Mouse (Mus musculus) MEL (cell line): ENCODE measurements around the gene Sass6. TPM values are rescaled to one million over a fixed set of nuclear protein-coding genes. Genes with fewer than 3 reads are reported as not detected.

Experiments used
- DNase-seq: peaks from one replicate; pipeline ENCODE4 v3.0.0; 2011; ENCODE audit warnings: low read depth, low spot score
- H3K27ac ChIP-seq: 2 replicates; pipeline ENCODE4 v1.5.1; 2012; ENCODE audit warnings: low read depth, mild to moderate bottlenecking, control low read depth, low read length, moderate library complexity; ENCODE audit not compliant: control insufficient read depth
- H3K27me3 ChIP-seq, 2 experiments: fragments of 150-350 bp in 1 of 2; sonication (generic) in 1 of 2; 2 replicates each; pipeline ENCODE4 v1.6.1; 2012; ENCODE audit warnings: low read length in 2 of 2, mild to moderate bottlenecking in 2 of 2, improper control_type of control experiment in 1 of 2, moderate library complexity in 1 of 2; ENCODE audit not compliant: insufficient read depth in 2 of 2, control insufficient read depth in 1 of 2
- H3K36me3 ChIP-seq, 2 experiments: 2 replicates each; pipeline ENCODE4 v1.6.1; 2012 to 2014; ENCODE audit warnings: low read length in 2 of 2, improper control_type of control experiment in 1 of 2, inconsistent platforms in 1 of 2, mild to moderate bottlenecking in 1 of 2; ENCODE audit not compliant: insufficient read depth in 2 of 2, control insufficient read depth in 1 of 2
- H3K4me1 ChIP-seq, 2 experiments: fragments of 150-350 bp in 1 of 2; sonication (generic) in 1 of 2; 2 replicates each; pipeline ENCODE4 v1.6.1; 2012; ENCODE audit warnings: low read length in 2 of 2, improper control_type of control experiment in 1 of 2, mild to moderate bottlenecking in 1 of 2; ENCODE audit not compliant: insufficient read depth in 2 of 2, control insufficient read depth in 1 of 2
- H3K4me3 ChIP-seq, 2 experiments: fragments of 150-350 bp in 1 of 2; sonication (generic) in 1 of 2; 2 replicates each; pipeline ENCODE4 v1.5.1; 2012; ENCODE audit warnings: low read depth in 2 of 2, low read length in 2 of 2, mild to moderate bottlenecking in 2 of 2, moderate library complexity in 2 of 2, control low read depth in 1 of 2, improper control_type of control experiment in 1 of 2; ENCODE audit not compliant: control insufficient read depth in 1 of 2, insufficient read depth in 1 of 2
- H3K79me2 ChIP-seq: 2 replicates; pipeline ENCODE4 v1.6.1; 2012; ENCODE audit warnings: mild to moderate bottlenecking, low read length, moderate library complexity; ENCODE audit not compliant: control insufficient read depth, poor library complexity, insufficient read depth
- H3K9ac ChIP-seq: 2 replicates; pipeline ENCODE4 v1.6.1; 2012; ENCODE audit warnings: low read depth, mild to moderate bottlenecking, control low read depth, low read length, moderate library complexity; ENCODE audit not compliant: control insufficient read depth, poor library complexity, severe bottlenecking
- H3K9me3 ChIP-seq: fragments of 150-350 bp; sonication (generic); replicated peaks from 2 replicates; pipeline ENCODE4 v1.6.1; 2012; ENCODE audit warnings: mild to moderate bottlenecking, low read length, improper control_type of control experiment, moderate library complexity; ENCODE audit not compliant: insufficient read depth
- EP300 ChIP-seq, 2 experiments: IDR thresholded peaks; 2 replicates each; pipeline ENCODE4 v1.6.1; 2011; ENCODE audit warnings: improper control_type of control experiment in 2 of 2, low read length in 2 of 2, low read depth in 1 of 2, mild to moderate bottlenecking in 1 of 2
- ETS1 ChIP-seq: IDR thresholded peaks from 2 replicates; pipeline ENCODE4 v1.6.1; 2012; ENCODE audit warnings: low read depth, mild to moderate bottlenecking, inconsistent platforms, low read length, improper control_type of control experiment, moderate library complexity
- JUND ChIP-seq: IDR thresholded peaks from 2 replicates; pipeline ENCODE4 v1.6.1; 2011; ENCODE audit warnings: low read depth, mild to moderate bottlenecking, improper control_type of control experiment, low read length
- KAT2A ChIP-seq: conservative IDR thresholded peaks from 2 replicates; pipeline ENCODE4 v1.6.1; 2012; ENCODE audit warnings: low read depth, low read length, improper control_type of control experiment, inconsistent platforms
- MAFK ChIP-seq: IDR thresholded peaks from 2 replicates; pipeline ENCODE4 v1.6.1; 2011; ENCODE audit warnings: low read depth, mild to moderate bottlenecking, low read length, improper control_type of control experiment, borderline replicate concordance
- MAZ ChIP-seq: IDR thresholded peaks from 2 replicates; pipeline ENCODE4 v1.6.1; 2012; ENCODE audit warnings: low read depth, mild to moderate bottlenecking, inconsistent platforms, low read length, improper control_type of control experiment
- MEF2A ChIP-seq: IDR thresholded peaks from 2 replicates; pipeline ENCODE4 v1.6.1; 2014; ENCODE audit warnings: low read depth, mild to moderate bottlenecking, inconsistent platforms, low read length, improper control_type of control experiment; ENCODE audit not compliant: poor library complexity, insufficient replicate concordance, severe bottlenecking; ENCODE audit errors: extremely low read depth
- MXI1 ChIP-seq: IDR thresholded peaks from 2 replicates; pipeline ENCODE4 v1.6.1; 2011; ENCODE audit warnings: mild to moderate bottlenecking, low read depth, low read length, improper control_type of control experiment
- NELFE ChIP-seq: IDR thresholded peaks from 2 replicates; pipeline ENCODE4 v1.6.1; 2011; ENCODE audit warnings: low read depth, low read length, improper control_type of control experiment
- POLR2A ChIP-seq, 2 experiments: IDR thresholded peaks; 2 replicates each; pipeline ENCODE4 v1.6.1; 2011 to 2012; ENCODE audit warnings: low read length in 2 of 2, mild to moderate bottlenecking in 2 of 2, control low read depth in 1 of 2, improper control_type of control experiment in 1 of 2, low read depth in 1 of 2, moderate library complexity in 1 of 2; ENCODE audit not compliant: control insufficient read depth in 1 of 2, insufficient read depth in 1 of 2, poor library complexity in 1 of 2
- RAD21 ChIP-seq: IDR thresholded peaks from 2 replicates; pipeline ENCODE4 v1.6.1; 2011; ENCODE audit warnings: mild to moderate bottlenecking, low read depth, low read length, improper control_type of control experiment
- RCOR1 ChIP-seq: IDR thresholded peaks from 2 replicates; pipeline ENCODE4 v1.6.1; 2012; ENCODE audit warnings: low read depth, mild to moderate bottlenecking, inconsistent platforms, low read length, improper control_type of control experiment
- SMC3 ChIP-seq: IDR thresholded peaks from 2 replicates; pipeline ENCODE4 v1.6.1; 2011; ENCODE audit warnings: low read depth, low read length, improper control_type of control experiment
- TAL1 ChIP-seq: IDR thresholded peaks from 2 replicates; pipeline ENCODE4 v1.6.1; 2012; ENCODE audit warnings: mild to moderate bottlenecking, inconsistent platforms, low read length, moderate library complexity, mixed read lengths
- TBP ChIP-seq: IDR thresholded peaks from 2 replicates; pipeline ENCODE4 v1.8.0; 2011; ENCODE audit warnings: low read depth, low read length, improper control_type of control experiment
- TCF12 ChIP-seq: IDR thresholded peaks from 2 replicates; pipeline ENCODE4 v1.6.1; 2014; ENCODE audit warnings: low read depth, mild to moderate bottlenecking, inconsistent platforms, low read length, improper control_type of control experiment, moderate library complexity
- ZC3H11A ChIP-seq: IDR thresholded peaks from 2 replicates; pipeline ENCODE4 v1.6.1; 2012; ENCODE audit warnings: low read depth, mild to moderate bottlenecking, inconsistent platforms, low read length, improper control_type of control experiment
- ZKSCAN1 ChIP-seq: IDR thresholded peaks from 2 replicates; pipeline ENCODE4 v1.6.1; 2012; ENCODE audit warnings: low read depth, mild to moderate bottlenecking, inconsistent platforms, low read length, improper control_type of control experiment, moderate library complexity
- ZMIZ1 ChIP-seq: IDR thresholded peaks from 2 replicates; pipeline ENCODE4 v1.6.1; 2012; ENCODE audit warnings: low read depth, mild to moderate bottlenecking, inconsistent platforms, low read length, improper control_type of control experiment, moderate library complexity
- polyA plus RNA-seq, 2 experiments: library from polyadenylated mRNA; stranded (reverse) in 1 of 2; unstranded in 1 of 2; fragments of >175 nt in 1 of 2; fragments of >200 nt in 1 of 2; gene quantifications; 2 replicates each; pipeline versions ENCODE4 v1.2.1 to v1.2.4; 2012; ENCODE audit warnings: low replicate concordance in 2 of 2, low read depth in 1 of 2; ENCODE audit not compliant: insufficient read length in 2 of 2, insufficient read depth in 1 of 2, missing spikeins in 1 of 2
- total RNA-seq: library from RNA; depleted of rRNA; stranded (reverse); fragments of 300-350 nt; gene quantifications from 2 replicates; pipeline ENCODE4 v1.2.3, GENCODE M21; 2012

Gene Sass6
- total and polyA plus RNA-seq, 3 experiments, result 8.5 to 15.4 TPM; not detected in 1

- TF ChIP-seq TBP (no peak), JUND (no peak), POLR2A (IDR thresholded peaks at IDR 0.05; ENCODE audit: control insufficient read depth in 1 of 2, insufficient read depth in 1 of 2, low read depth in 1 of 2, low read length in 2 of 2, poor library complexity in 1 of 2) (no peak), RCOR1 (no peak), ZKSCAN1 (no peak), EP300 (IDR thresholded peaks at IDR 0.05; ENCODE audit: low read depth in 1 of 2, low read length in 2 of 2) (no peak), TCF12 (no peak), MAFK (no peak), MAZ (no peak), SMC3 (no peak), MXI1 (no peak), TAL1 (no peak), MEF2A (no peak), KAT2A (no peak), RAD21 (no peak), ETS1 (no peak), ZC3H11A (no peak), ZMIZ1 (no peak), NELFE (no peak)
- TF ChIP-seq, all 39 proteins: peak for 0
- Histone ChIP-seq H3K9ac (no peak overlapping the region), H3K4me1 (peaks cover 3 to 8% of the 10 kb centered on the region in 2 experiments), H3K36me3 (peaks cover 9 to 14% of the 10 kb centered on the region in 2 experiments), H3K27ac (no peak overlapping the region), H3K79me2 (peaks cover 45% of the 10 kb centered on the region), H3K4me3 (no peak overlapping the region), H3K27me3 (no peaks in the 10 kb centered on the region), H3K9me3 (no peaks in the 10 kb centered on the region)
- DNase-seq, result no peak
Observed at GRCm38 (mm10) chr3:116650698-116651097, 55.9 kb downstream of the Sass6 start.

- H3K4me3 ChIP-seq, result no peak overlapping the region
- H3K27me3 ChIP-seq, result no peaks in the 10 kb centered on the region
- no peak for TF ChIP-seq MEF2A
- H3K9ac ChIP-seq, result no peak overlapping the region
- no peak for DNase-seq
- H3K36me3 ChIP-seq, result peaks cover 6 to 12% of the 10 kb centered on the region in 2 experiments
- no peak overlapping the region for H3K27ac ChIP-seq
- H3K79me2 ChIP-seq, result peaks cover 57% of the 10 kb centered on the region
- H3K4me1 ChIP-seq, result peaks cover 3 to 8% of the 10 kb centered on the region in 2 experiments
- no peaks in the 10 kb centered on the region for H3K9me3 ChIP-seq
Observed at GRCm38 (mm10) chr3:116652033-116652446, 57.3 kb downstream of the Sass6 start.
